Mouse (Mus musculus) neural tube, embryonic 11.5 days (tissue): Measurements from ENCODE around the gene Sh3bp2. TPM values are rescaled to one million over a fixed set of nuclear protein-coding genes. Genes with fewer than 3 reads are reported as not detected.

ENCODE experiments used
- ATAC-seq: fragments of 200-750 bp; cut with Nextera tagmentation; 2 replicates; pipeline ENCODE4 v1.8.0; 2017; ENCODE audit warnings: moderate number of reproducible peaks, mild to moderate bottlenecking, moderate TSS enrichment, moderate library complexity; ENCODE audit not compliant: insufficient read depth, low FRiP score, low TSS enrichment
- DNase-seq: peaks from one replicate; pipeline ENCODE4 v3.0.0-alpha.2; 2015; ENCODE audit warnings: low spot score
- H3K27ac ChIP-seq: fragments of 300-500 bp; sonication (generic); 2 replicates; pipeline ENCODE4 v1.5.1; 2014; ENCODE audit warnings: low read depth, mild to moderate bottlenecking, low read length
- H3K27me3 ChIP-seq: fragments of 300-500 bp; sonication (generic); 2 replicates; pipeline ENCODE4 v1.6.1; 2014; ENCODE audit warnings: mild to moderate bottlenecking, low read length, mixed read lengths; ENCODE audit not compliant: control insufficient read depth, insufficient read depth
- H3K36me3 ChIP-seq: fragments of 300-500 bp; sonication (generic); 2 replicates; pipeline ENCODE4 v1.6.1; 2014; ENCODE audit warnings: mild to moderate bottlenecking, low read length, moderate library complexity, mixed read lengths; ENCODE audit not compliant: control insufficient read depth, insufficient read depth
- H3K4me1 ChIP-seq: fragments of 300-500 bp; sonication (generic); 2 replicates; pipeline ENCODE4 v1.6.1; 2014; ENCODE audit warnings: low read length, mixed read lengths; ENCODE audit not compliant: control insufficient read depth, insufficient read depth
- H3K4me2 ChIP-seq: fragments of 300-500 bp; sonication (generic); 2 replicates; pipeline ENCODE4 v1.6.1; 2014; ENCODE audit warnings: low read depth, mild to moderate bottlenecking, moderate library complexity
- H3K4me3 ChIP-seq: fragments of 300-500 bp; sonication (generic); 2 replicates; pipeline ENCODE4 v1.5.1; 2014; ENCODE audit warnings: low read depth, low read length
- H3K9ac ChIP-seq: fragments of 300-500 bp; sonication (generic); 2 replicates; pipeline ENCODE4 v1.6.1; 2014; ENCODE audit warnings: mild to moderate bottlenecking, low read length
- H3K9me3 ChIP-seq: fragments of 300-500 bp; sonication (generic); 2 replicates; pipeline ENCODE4 v1.6.1; 2016; ENCODE audit warnings: low read length; ENCODE audit not compliant: control insufficient read depth
- WGBS: fragments of 180-500 bp; shearing (Covaris S2); extraction: QIAGEN DNeasy Blood & Tissue Kit; methylation state at CpG from one replicate; pipeline ENCODE4 v1.1.7; 2014; 5-methylcytosine and 5-hydroxymethylcytosine counted together
- polyA plus RNA-seq: library from polyadenylated mRNA; unstranded; fragments of >200 nt; fragmentation: Nextera tagmentation; extraction: Ambion mirVana; gene quantifications from 2 replicates; pipeline ENCODE4 v1.2.1, GENCODE M21; 2014

Sh3bp2 gene
- polyA plus RNA-seq, 1 experiment from 2014 or later = 11.5 TPM

DNA sequence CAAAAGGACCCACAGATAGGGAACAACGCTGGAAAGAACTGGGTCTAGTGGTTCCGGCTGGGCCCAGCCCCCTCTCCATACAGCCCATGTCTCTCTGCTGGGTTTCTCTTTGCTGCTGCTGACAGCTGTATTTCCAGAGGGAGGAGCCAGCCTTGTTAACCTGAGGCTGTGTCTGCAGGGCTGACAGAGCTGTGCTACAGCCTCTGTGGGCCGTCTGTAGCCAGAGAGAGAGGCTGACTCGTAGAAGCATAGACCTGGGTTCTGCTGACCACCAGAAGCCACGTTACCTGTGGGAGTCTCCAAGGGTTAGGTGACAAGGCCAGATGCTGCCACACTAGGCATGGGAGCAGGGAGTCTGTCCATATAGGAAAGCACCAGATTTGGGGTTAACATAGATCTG is 7.4 kb downstream of the Sh3bp2 start:
- no peaks in the 10 kb centered on the region for H3K36me3 ChIP-seq
- 74% methylated on average over 5 of the region's 5 CpGs for WGBS
- H3K27ac ChIP-seq = no peak overlapping the region
- DNase-seq = no peak
- H3K9ac ChIP-seq = no peak overlapping the region
- no peaks in the 10 kb centered on the region for H3K9me3 ChIP-seq
- no peak overlapping the region for H3K4me2 ChIP-seq
- H3K27me3 ChIP-seq = no peaks in the 10 kb centered on the region
- H3K4me3 ChIP-seq = no peak overlapping the region
- H3K4me1 ChIP-seq = no peaks in the 10 kb centered on the region
- ATAC-seq = no peak

DNA sequence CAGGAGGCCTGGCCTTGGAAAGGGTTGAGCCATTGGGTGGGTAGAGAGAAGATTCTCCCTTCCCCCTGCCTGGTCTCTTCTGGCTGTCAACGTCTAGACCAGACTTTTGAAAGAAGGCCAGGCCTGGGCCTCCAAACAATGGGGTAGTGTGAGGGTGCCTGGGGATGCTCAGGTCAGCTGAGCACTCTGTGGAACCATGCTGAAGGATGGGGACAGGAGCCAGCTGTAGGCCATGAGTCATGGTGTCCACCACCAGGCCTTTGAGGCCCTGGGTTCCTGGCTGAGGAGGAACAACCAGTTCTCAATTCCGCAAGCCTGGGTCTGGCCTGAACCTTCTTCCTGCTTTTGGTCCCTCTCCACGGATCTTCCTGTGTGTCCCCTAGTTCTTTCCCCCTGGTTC is 8.2 kb downstream of the Sh3bp2 start:
- ATAC-seq (no peak), DNase-seq (no peak)
- Histone ChIP-seq H3K4me3 (no peak overlapping the region), H3K27me3 (no peaks in the 10 kb centered on the region), H3K9me3 (no peaks in the 10 kb centered on the region), H3K4me1 (no peaks in the 10 kb centered on the region), H3K36me3 (no peaks in the 10 kb centered on the region), H3K27ac (no peak overlapping the region), H3K4me2 (no peak overlapping the region), H3K9ac (no peak overlapping the region)
- WGBS = 86% methylated on average over 3 of the region's 3 CpGs

DNA sequence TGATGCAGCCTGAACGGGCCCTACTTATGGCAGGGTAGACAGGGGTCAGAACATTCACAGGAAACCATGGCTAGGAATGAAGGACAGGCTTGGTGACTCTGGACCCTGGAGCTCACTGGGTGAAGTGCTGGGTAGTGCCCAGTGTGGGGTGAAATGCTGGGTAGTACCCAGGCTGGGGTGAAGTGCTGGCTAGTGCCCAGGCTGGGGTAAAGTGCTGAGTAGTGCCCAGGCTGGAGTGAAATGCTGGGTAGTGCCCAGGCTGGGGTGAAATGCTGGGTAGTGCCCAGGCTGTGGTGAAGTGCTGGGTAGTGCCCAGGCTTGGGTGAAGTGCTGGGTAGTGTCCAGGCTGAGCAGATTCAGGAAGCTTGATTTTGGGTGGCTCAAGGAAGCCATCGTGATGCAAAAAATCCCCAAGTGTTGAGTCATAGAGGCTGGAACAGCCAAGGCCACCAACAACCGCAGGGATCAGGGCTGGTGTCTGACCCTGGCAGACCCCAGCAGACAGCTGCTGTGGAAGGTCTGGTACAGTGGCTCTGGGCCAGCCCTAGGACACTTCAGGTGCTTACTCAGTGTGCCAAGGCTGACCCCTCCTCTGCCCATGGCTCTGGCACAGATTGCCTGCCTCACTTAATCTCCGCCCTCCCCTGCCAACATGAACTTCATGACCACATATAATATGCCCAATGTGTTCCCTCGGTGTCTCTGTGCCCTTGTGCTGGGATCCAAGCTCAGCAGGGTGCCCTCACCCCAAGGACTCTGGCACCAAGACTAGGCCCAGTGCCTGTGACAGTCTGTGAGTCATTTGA is 9.3 kb downstream of the Sh3bp2 start:
- no peak for DNase-seq
- WGBS = 79% methylated on average over 5 of the region's 5 CpGs
- Histone ChIP-seq H3K9me3 (no peaks in the 10 kb centered on the region), H3K9ac (no peak overlapping the region), H3K4me3 (no peak overlapping the region), H3K36me3 (no peaks in the 10 kb centered on the region), H3K4me2 (no peak overlapping the region), H3K27me3 (no peaks in the 10 kb centered on the region), H3K4me1 (no peaks in the 10 kb centered on the region), H3K27ac (no peak overlapping the region)
- ATAC-seq = no peak

DNA sequence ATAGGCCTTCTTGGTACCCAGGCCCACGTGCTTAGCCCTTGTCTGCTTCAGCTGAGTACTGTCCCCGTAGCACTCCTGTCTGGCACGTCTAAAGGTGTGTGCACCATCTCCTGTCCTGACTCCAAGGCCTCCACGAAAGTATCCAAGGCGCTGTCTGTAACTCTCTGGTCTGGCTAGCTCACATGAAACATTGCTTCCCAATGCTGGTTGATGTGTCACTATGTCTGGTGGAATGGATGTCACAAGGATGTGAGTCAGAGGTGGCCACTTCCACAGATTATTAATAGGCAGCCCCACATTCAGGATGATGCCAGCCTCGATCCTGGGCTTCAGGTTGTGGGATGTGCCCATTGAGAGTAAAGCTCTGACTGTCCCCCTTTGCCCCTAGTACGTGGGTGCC is 10.2 kb downstream of the Sh3bp2 start:
- DNase-seq (no peak), ATAC-seq (no peak)
- Histone ChIP-seq H3K9me3 (no peaks in the 10 kb centered on the region), H3K36me3 (no peaks in the 10 kb centered on the region), H3K27me3 (no peaks in the 10 kb centered on the region), H3K4me1 (no peaks in the 10 kb centered on the region), H3K9ac (no peak overlapping the region), H3K4me2 (no peak overlapping the region), H3K27ac (no peak overlapping the region), H3K4me3 (no peak overlapping the region)
- 85% methylated on average over 7 of the region's 7 CpGs for WGBS

DNA sequence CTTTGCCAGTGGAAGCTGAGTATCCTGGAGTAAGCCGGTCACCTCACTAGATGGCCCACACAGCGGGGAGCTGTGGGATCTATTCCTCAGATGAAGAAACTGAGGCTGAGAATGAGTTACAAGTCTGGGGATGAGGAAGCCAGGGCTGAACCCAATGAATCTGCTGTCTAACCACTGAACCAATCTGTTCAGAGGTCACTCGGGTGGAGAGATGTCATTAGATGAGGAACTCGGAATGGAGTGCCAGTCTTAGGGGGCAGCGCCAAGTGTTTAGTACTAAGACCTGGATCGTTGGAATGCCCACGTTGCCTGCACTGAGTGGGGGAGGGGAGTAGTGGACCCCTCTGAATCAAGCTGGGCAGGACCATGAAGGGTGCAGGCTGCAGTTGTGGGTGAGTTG is 12.4 kb downstream of the Sh3bp2 start:
- H3K4me2 ChIP-seq = no peak overlapping the region
- H3K9me3 ChIP-seq = no peaks in the 10 kb centered on the region
- WGBS = 79% methylated on average over 7 of the region's 7 CpGs
- H3K9ac ChIP-seq = no peak overlapping the region
- H3K27ac ChIP-seq = no peak overlapping the region
- ATAC-seq (no peak), DNase-seq (no peak)
- no peak overlapping the region for H3K4me3 ChIP-seq
- no peaks in the 10 kb centered on the region for H3K27me3 ChIP-seq
- no peaks in the 10 kb centered on the region for H3K4me1 ChIP-seq
- no peaks in the 10 kb centered on the region for H3K36me3 ChIP-seq

DNA sequence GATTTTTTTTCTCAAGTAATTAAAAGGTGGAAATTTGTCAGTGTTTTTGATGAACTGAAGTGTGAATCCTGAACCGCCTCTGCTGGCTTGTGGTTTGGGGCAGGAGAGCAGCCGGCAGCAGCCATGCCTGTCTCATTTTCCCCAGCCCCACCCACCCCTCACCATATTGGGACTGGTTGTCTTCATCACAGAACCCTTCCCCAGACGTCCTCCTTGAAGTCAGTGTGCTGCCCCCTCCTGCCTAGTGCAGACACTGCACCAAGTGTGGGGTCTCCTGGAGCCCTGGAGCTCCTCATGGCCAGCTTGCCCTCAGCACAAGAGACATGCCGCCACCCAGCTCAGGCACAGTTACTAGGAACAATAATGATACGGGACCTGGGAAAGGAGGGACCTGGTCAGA is 12.9 kb downstream of the Sh3bp2 start:
- 30% methylated on average over 5 of the region's 5 CpGs for WGBS
- ATAC-seq (no peak), DNase-seq (no peak)

DNA sequence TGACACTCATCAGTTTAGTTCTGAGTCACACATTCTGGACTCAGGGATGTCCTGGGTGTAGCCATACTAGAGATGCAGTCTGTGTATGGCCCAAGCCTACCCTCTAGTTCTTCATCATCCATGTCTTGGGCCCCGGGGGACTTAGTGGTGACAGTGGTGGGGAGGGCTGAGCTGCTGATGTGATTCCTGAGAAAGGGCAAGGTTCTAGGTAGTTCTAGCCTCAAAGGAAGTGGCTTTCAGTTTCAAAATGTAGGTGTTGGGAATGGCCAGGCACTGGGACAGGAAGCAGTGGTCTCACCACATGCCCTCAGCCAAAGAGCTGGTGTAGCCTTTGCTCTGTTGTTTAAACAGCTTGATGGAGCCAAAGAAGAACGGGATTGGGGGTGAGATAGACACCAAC is 13.5 kb downstream of the Sh3bp2 start:
- DNase-seq (no peak), ATAC-seq (no peak)
- H3K36me3 ChIP-seq = no peaks in the 10 kb centered on the region
- no peaks in the 10 kb centered on the region for H3K9me3 ChIP-seq
- H3K4me2 ChIP-seq = no peak overlapping the region
- no peak overlapping the region for H3K27ac ChIP-seq
- no peaks in the 10 kb centered on the region for H3K4me1 ChIP-seq
- no peaks in the 10 kb centered on the region for H3K27me3 ChIP-seq
- 94% methylated on average over 2 of the region's 2 CpGs for WGBS
- H3K4me3 ChIP-seq = no peak overlapping the region
- H3K9ac ChIP-seq = no peak overlapping the region

More for the DNA sequence above, 12.9 kb downstream of the Sh3bp2 start:
- Histone ChIP-seq H3K9me3 (no peaks in the 10 kb centered on the region), H3K36me3 (no peaks in the 10 kb centered on the region), H3K9ac (no peak overlapping the region), H3K4me1 (no peaks in the 10 kb centered on the region), H3K4me2 (no peak overlapping the region), H3K4me3 (no peak overlapping the region), H3K27ac (no peak overlapping the region), H3K27me3 (no peaks in the 10 kb centered on the region)

DNA sequence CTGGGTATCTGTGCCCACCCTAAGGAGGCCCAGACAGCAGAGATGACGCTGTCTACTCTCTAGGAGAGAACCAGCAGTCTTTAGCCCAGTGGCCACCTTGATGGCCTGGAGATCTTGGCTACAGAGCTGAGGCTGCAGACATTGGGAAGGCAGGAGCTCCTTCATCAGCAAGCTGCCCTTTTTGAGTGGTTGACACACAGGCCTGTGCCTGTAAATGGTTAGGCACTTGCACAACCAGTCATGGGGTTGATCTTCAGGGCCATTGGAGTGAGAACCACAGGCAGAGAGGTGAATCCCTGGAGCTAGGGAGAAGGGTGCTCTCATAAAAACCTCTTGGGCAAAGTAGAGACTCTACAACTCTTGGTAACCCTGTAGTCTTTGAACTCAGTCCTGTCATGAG is 16.5 kb downstream of the Sh3bp2 start:
- DNase-seq (no peak), ATAC-seq (no peak)
- no peak overlapping the region for H3K4me2 ChIP-seq
- 81% methylated on average over 1 of the region's 1 CpGs for WGBS
- no peak overlapping the region for H3K9ac ChIP-seq
- H3K4me1 ChIP-seq = no peaks in the 10 kb centered on the region
- H3K27ac ChIP-seq = no peak overlapping the region
- H3K27me3 ChIP-seq = no peaks in the 10 kb centered on the region
- no peak overlapping the region for H3K4me3 ChIP-seq
- H3K9me3 ChIP-seq = no peaks in the 10 kb centered on the region
- no peaks in the 10 kb centered on the region for H3K36me3 ChIP-seq

DNA sequence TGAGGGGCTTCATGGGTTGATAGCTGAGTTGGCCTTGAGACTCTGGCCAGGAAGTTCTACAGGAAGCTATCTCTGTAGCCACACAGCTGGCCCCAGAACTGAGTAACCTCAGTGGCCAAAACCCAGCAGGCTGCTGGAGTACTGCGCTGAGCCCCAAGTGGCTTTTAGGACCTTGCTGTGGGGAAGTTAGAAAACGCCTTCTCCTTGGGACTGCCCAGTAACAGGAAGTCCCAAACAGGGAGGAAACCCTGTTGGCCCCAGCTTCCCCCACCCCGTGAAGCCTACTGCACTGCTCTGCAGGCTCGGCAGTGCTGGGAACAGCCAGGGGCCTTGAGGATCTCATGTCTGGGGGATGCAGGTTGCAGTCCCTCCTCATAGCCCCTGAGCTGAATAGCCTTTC is 17.5 kb downstream of the Sh3bp2 start:
- Histone ChIP-seq H3K4me2 (no peak overlapping the region), H3K9ac (no peak overlapping the region), H3K4me1 (no peaks in the 10 kb centered on the region), H3K36me3 (no peaks in the 10 kb centered on the region), H3K9me3 (no peaks in the 10 kb centered on the region), H3K4me3 (no peak overlapping the region), H3K27me3 (no peaks in the 10 kb centered on the region), H3K27ac (no peak overlapping the region)
- 58% methylated on average over 4 of the region's 4 CpGs for WGBS
- DNase-seq (no peak), ATAC-seq (no peak)
